Mouse (Mus musculus) liver, embryonic 15.5 days (tissue): ENCODE results near the gene Arhgef5. TPM values are rescaled to one million over a fixed set of nuclear protein-coding genes. Genes with fewer than 3 reads are reported as not detected.

Experiments
- ATAC-seq: fragments of 200-750 bp; cut with Nextera tagmentation; 2 replicates; pipeline ENCODE4 v1.8.0; 2017; ENCODE audit warnings: moderate number of reproducible peaks, mild to moderate bottlenecking, moderate library complexity; ENCODE audit not compliant: insufficient read depth
- H3K27ac ChIP-seq: fragments of 300-500 bp; sonication (generic); replicated peaks from 2 replicates; pipeline ENCODE4 v1.5.1; 2015; ENCODE audit warnings: mild to moderate bottlenecking, inconsistent platforms
- H3K27me3 ChIP-seq: fragments of 300-500 bp; sonication (generic); 2 replicates; pipeline ENCODE4 v1.6.1; 2015; ENCODE audit warnings: mild to moderate bottlenecking, inconsistent platforms
- H3K36me3 ChIP-seq: fragments of 300-500 bp; sonication (generic); replicated peaks from 2 replicates; pipeline ENCODE4 v1.6.1; 2015; ENCODE audit warnings: moderate library complexity, mild to moderate bottlenecking, inconsistent platforms
- H3K4me1 ChIP-seq: fragments of 300-500 bp; sonication (generic); replicated peaks from 2 replicates; pipeline ENCODE4 v1.6.1; 2015; ENCODE audit warnings: inconsistent platforms
- H3K4me2 ChIP-seq: fragments of 300-500 bp; sonication (generic); 2 replicates; pipeline ENCODE4 v1.6.1; 2015; ENCODE audit warnings: moderate library complexity, mild to moderate bottlenecking, inconsistent platforms
- H3K4me3 ChIP-seq: fragments of 300-500 bp; sonication (generic); replicated peaks from 2 replicates; pipeline ENCODE4 v1.5.1; 2015; ENCODE audit warnings: mild to moderate bottlenecking, inconsistent platforms
- H3K9ac ChIP-seq: fragments of 300-500 bp; sonication (generic); 2 replicates; pipeline ENCODE4 v1.6.1; 2015; ENCODE audit warnings: moderate library complexity, mild to moderate bottlenecking, inconsistent platforms
- H3K9me3 ChIP-seq: fragments of 300-500 bp; sonication (generic); replicated peaks from 2 replicates; pipeline ENCODE4 v1.6.1; 2016; ENCODE audit warnings: inconsistent platforms
- WGBS: fragments of 180-500 bp; shearing (Covaris S2); methylation state at CpG from one replicate; pipeline ENCODE4 v1.1.7; 2015; ENCODE audit warnings: mixed read lengths; ENCODE audit not compliant: insufficient replicate concordance; 5-methylcytosine and 5-hydroxymethylcytosine counted together
- polyA plus RNA-seq: library from polyadenylated mRNA; unstranded; fragments of >200 nt; fragmentation: Nextera tagmentation; extraction: Ambion mirVana; gene quantifications from 2 replicates; pipeline ENCODE4 v1.2.1, GENCODE M21; 2015

Gene Arhgef5
- polyA plus RNA-seq, 1 experiment from 2014 or later, result 2.0 TPM

GRCm38 (mm10) chr6:43280481-43280880 is 15.1 kb downstream of the Arhgef5 start:
- Histone ChIP-seq H3K27me3 (no peaks in the 10 kb centered on the region), H3K36me3 (0 out of 2 replicates have a peak, but pooled peaks cover 3% of the 10 kb centered on the region), H3K27ac (no peak overlapping the region), H3K4me1 (no peaks in the 10 kb centered on the region), H3K9me3 (no peaks in the 10 kb centered on the region), H3K4me3 (no peak overlapping the region), H3K9ac (no peak overlapping the region), H3K4me2 (no peak overlapping the region)
- no peak for ATAC-seq
- WGBS, result 66% methylated on average over 5 of the region's 5 CpGs

- no peak for ATAC-seq
- no peak overlapping the region for H3K4me3 ChIP-seq
- H3K9me3 ChIP-seq, result no peaks in the 10 kb centered on the region
- H3K4me1 ChIP-seq, result no peaks in the 10 kb centered on the region
- no peak overlapping the region for H3K4me2 ChIP-seq
- 58% methylated on average over 3 of the region's 3 CpGs for WGBS
- no peak overlapping the region for H3K9ac ChIP-seq
- H3K27me3 ChIP-seq, result no peaks in the 10 kb centered on the region
- no peak overlapping the region for H3K27ac ChIP-seq
- no peaks in the 10 kb centered on the region; the same call in 1 of the 2 replicates for H3K36me3 ChIP-seq
Measured at GRCm38 (mm10) chr6:43292041-43292440, 26.7 kb downstream of the Arhgef5 start.

GRCm38 (mm10) chr6:43292471-43293076 is 27.2 kb downstream of the Arhgef5 start:
- Histone ChIP-seq H3K27me3 (no peaks in the 10 kb centered on the region), H3K4me3 (no peak overlapping the region), H3K27ac (no peak overlapping the region), H3K9ac (no peak overlapping the region), H3K4me1 (no peaks in the 10 kb centered on the region), H3K36me3 (no peaks in the 10 kb centered on the region; the same call in 1 of the 2 replicates), H3K9me3 (no peaks in the 10 kb centered on the region), H3K4me2 (no peak overlapping the region)
- WGBS, result 64% methylated on average over 6 of the region's 6 CpGs
- ATAC-seq, result no peak

- Histone ChIP-seq H3K9me3 (no peaks in the 10 kb centered on the region), H3K27ac (no peak overlapping the region), H3K36me3 (no peaks in the 10 kb centered on the region; the same call in 1 of the 2 replicates), H3K9ac (no peak overlapping the region), H3K4me2 (no peak overlapping the region), H3K4me3 (no peak overlapping the region), H3K4me1 (no peaks in the 10 kb centered on the region), H3K27me3 (no peaks in the 10 kb centered on the region)
- ATAC-seq, result no peak
- 68% methylated on average over 7 of the region's 7 CpGs for WGBS
Measured at GRCm38 (mm10) chr6:43293175-43293574, 27.8 kb downstream of the Arhgef5 start.

- H3K4me3 ChIP-seq, result no peak overlapping the region
- no peak overlapping the region for H3K27ac ChIP-seq
- H3K9ac ChIP-seq, result no peak overlapping the region
- no peak overlapping the region for H3K4me2 ChIP-seq
- no peaks in the 10 kb centered on the region for H3K9me3 ChIP-seq
- H3K27me3 ChIP-seq, result no peaks in the 10 kb centered on the region
- 15% methylated on average over 5 of the region's 5 CpGs for WGBS
- no peaks in the 10 kb centered on the region for H3K4me1 ChIP-seq
- H3K36me3 ChIP-seq, result no peaks in the 10 kb centered on the region
- ATAC-seq, result no peak
Measured at GRCm38 (mm10) chr6:43295908-43296307, 30.5 kb downstream of the Arhgef5 start.

GRCm38 (mm10) chr6:43296798-43297507 is 31.6 kb downstream of the Arhgef5 start:
- 31% methylated on average over 7 of the region's 7 CpGs for WGBS
- no peak overlapping the region for H3K27ac ChIP-seq
- no peaks in the 10 kb centered on the region for H3K27me3 ChIP-seq
- no peaks in the 10 kb centered on the region for H3K36me3 ChIP-seq
- H3K4me3 ChIP-seq, result no peak overlapping the region
- H3K4me1 ChIP-seq, result no peaks in the 10 kb centered on the region
- no peak overlapping the region for H3K4me2 ChIP-seq
- no peak overlapping the region for H3K9ac ChIP-seq
- no peaks in the 10 kb centered on the region for H3K9me3 ChIP-seq
- ATAC-seq, result no peak

- no peaks in the 10 kb centered on the region for H3K36me3 ChIP-seq
- 41% methylated on average over 2 of the region's 2 CpGs for WGBS
- no peaks in the 10 kb centered on the region for H3K9me3 ChIP-seq
- no peak overlapping the region for H3K4me3 ChIP-seq
- H3K4me1 ChIP-seq, result no peaks in the 10 kb centered on the region
- H3K4me2 ChIP-seq, result no peak overlapping the region
- ATAC-seq, result no peak
- H3K27me3 ChIP-seq, result no peaks in the 10 kb centered on the region
- no peak overlapping the region for H3K9ac ChIP-seq
- H3K27ac ChIP-seq, result no peak overlapping the region
Measured at GRCm38 (mm10) chr6:43297508-43297850, 32.1 kb downstream of the Arhgef5 start.

- no peak for ATAC-seq
- no peaks in the 10 kb centered on the region for H3K27me3 ChIP-seq
- no peaks in the 10 kb centered on the region for H3K36me3 ChIP-seq
- H3K4me3 ChIP-seq, result no peak within 1 kb of the TSS
- no peaks in the 10 kb centered on the region for H3K4me1 ChIP-seq
- H3K27ac ChIP-seq, result no peak within 1 kb of the TSS
- H3K4me2 ChIP-seq, result no peak within 1 kb of the TSS
- WGBS, result 67% methylated on average over 16 of the region's 16 CpGs
- H3K9ac ChIP-seq, result no peak within 1 kb of the TSS
- no peaks in the 10 kb centered on the region for H3K9me3 ChIP-seq
Measured at GRCm38 (mm10) chr6:43309454-43309853, 44.1 kb downstream of the Arhgef5 start, which contains the start of gene Nobox. Gene Nobox, minus strand, starts transcription at chr6:43309554.

- H3K27me3 ChIP-seq, result no peaks in the 10 kb centered on the region
- ATAC-seq, result no peak
- no peak overlapping the region for H3K9ac ChIP-seq
- no peaks in the 10 kb centered on the region for H3K9me3 ChIP-seq
- no peak overlapping the region for H3K4me3 ChIP-seq
- no peaks in the 10 kb centered on the region for H3K4me1 ChIP-seq
- H3K36me3 ChIP-seq, result no peaks in the 10 kb centered on the region
- no peak overlapping the region for H3K4me2 ChIP-seq
- no peak overlapping the region for H3K27ac ChIP-seq
- WGBS, result 73% methylated on average over 6 of the region's 6 CpGs
Measured at GRCm38 (mm10) chr6:43310071-43310470, 44.7 kb downstream of the Arhgef5 start.

- H3K36me3 ChIP-seq, result no peaks in the 10 kb centered on the region
- no peaks in the 10 kb centered on the region for H3K9me3 ChIP-seq
- H3K27ac ChIP-seq, result no peak overlapping the region
- H3K4me2 ChIP-seq, result no peak overlapping the region
- H3K4me1 ChIP-seq, result no peaks in the 10 kb centered on the region
- H3K27me3 ChIP-seq, result no peaks in the 10 kb centered on the region
- ATAC-seq, result no peak
- H3K9ac ChIP-seq, result no peak overlapping the region
- no peak overlapping the region for H3K4me3 ChIP-seq
Measured at GRCm38 (mm10) chr6:43312546-43312945, 47.2 kb downstream of the Arhgef5 start.

- Histone ChIP-seq H3K27ac (no peak overlapping the region), H3K36me3 (no peaks in the 10 kb centered on the region), H3K4me2 (no peak overlapping the region), H3K27me3 (no peaks in the 10 kb centered on the region), H3K9ac (no peak overlapping the region), H3K4me1 (no peaks in the 10 kb centered on the region), H3K4me3 (no peak overlapping the region), H3K9me3 (no peaks in the 10 kb centered on the region)
- 62% methylated on average over 8 of the region's 8 CpGs for WGBS
- ATAC-seq, result no peak
Measured at GRCm38 (mm10) chr6:43312961-43313656, 47.7 kb downstream of the Arhgef5 start.
